Mouse (Mus musculus) liver, adult 2 months (tissue): ENCODE results near the gene Nf1.

Source experiments
- CTCF ChIP-seq: fragments of 200-500 bp; IDR thresholded peaks from 2 replicates; pipeline ENCODE4 v1.5.1; 2011; ENCODE audit warnings: low read depth, low read length, control low read depth
- POLR2A ChIP-seq: fragments of 200-500 bp; IDR thresholded peaks from 2 replicates; pipeline ENCODE4 v1.6.1; 2011; ENCODE audit warnings: low read length, control low read depth; ENCODE audit not compliant: insufficient read depth; ENCODE audit errors: extremely low read depth

DNA sequence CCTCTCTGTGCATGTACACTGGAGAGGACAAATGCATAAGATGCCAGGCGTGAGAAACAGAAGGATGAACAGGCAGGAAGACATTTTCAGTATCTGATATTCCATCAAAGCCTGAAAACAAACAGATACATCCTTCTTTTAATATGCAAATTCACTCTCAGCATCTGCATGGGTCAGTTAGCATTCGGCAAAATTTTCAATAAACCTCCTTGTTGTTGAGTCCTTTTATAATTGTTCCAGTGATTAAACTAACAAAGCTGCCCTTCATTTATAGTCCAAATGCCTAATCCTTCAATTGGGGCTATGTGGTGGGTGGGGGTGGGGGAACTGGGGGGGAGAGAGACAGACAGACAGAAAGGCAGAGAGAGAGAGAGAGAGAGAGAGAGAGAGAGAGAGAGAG lies 163.4 kb downstream of the Nf1 start:
- TF ChIP-seq CTCF, result no peak
- no peak for TF ChIP-seq POLR2A
